Mouse (Mus musculus) retina, embryonic 14.5 days (tissue): ENCODE data around the gene Wnt16.

Experiments used
- DNase-seq: peaks from one replicate; pipeline ENCODE4 v3.0.0-alpha.2; 2015; ENCODE audit warnings: low spot score

Wnt16 gene

DNA sequence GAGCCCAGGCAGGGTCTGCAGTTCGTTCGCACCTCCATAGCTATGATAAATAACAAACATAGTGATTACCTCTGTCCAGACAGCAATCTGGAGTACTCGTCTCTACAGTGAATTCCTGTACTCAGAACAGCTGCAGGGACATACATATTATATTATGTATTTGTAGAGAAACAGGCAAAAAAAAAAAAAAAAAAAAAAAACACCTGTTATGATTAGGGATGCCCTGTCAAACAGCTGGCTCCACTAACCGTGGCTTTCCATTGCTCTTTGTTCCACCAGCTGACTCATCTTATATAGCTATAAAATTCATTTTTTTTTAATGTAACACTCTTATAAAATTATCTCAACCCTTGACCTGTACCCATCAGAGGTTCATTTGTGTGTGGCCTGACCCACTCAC, 38.3 kb downstream of the Wnt16 start:
- no peak for DNase-seq

GRCm38 (mm10) chr6:22327091-22327490, 39.1 kb downstream of the Wnt16 start:
- peak; percentile 39 for DNase-seq

DNA sequence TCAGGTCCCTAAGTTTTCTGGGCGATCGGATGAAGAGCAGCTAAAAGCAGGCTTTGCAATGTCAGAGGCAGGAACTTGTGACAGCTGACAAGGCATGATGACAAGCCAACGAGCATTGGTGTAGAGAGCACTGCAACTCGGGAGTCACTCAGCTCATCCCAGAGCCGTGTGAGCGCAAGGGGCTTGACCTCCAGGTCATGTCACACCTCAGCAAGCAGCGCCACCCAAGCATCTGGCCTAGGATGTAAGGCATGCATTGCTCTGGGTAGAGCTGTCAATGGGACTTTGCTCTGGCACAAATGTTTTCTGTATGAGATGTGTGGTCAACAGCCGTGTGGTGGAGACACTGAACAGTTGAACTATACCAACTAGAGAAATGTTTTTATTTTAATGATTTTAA, 39.9 kb downstream of the Wnt16 start:
- no peak for DNase-seq

DNA sequence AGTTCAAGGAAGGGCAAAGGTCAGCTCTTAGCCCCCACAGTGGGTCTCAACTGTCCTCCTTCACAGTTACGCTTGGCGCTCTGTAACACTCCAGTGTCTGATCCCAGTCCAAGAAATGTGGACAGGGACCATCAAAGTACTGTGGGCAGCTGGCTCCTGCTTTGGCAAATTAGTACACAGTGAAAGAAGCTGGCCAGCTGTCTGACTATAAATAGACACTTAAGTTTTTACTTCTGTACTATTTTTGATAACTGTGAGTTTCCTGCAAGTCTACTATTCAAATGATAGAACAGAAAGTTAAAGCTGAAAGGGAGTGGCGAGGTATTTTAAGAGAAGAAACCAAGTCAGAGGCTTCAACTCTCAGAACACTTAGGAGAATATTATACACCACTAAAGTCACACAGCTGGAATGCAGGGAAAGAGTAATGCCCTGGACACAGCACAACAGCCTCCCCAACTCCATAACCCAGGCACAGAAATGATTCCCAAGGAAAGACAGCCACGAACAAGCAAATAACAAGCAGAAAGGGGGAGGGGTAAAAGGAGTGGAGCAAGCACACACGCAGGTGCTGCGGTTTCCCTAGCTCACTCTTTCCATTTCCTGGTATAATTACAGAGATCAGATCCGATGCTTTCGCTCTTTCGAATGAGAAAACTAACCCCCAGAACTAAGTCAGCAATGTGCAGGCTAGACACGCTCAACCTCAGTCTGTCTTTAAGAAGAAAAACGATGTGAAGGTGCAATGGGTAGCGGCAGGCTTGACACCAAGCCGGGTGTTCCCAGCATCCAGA, 42.3 kb downstream of the Wnt16 start:
- no peak for DNase-seq

- no peak for DNase-seq
These were observed 44.5 kb downstream of the Wnt16 start for GRCm38 (mm10) chr6:22332548-22332947.

DNA sequence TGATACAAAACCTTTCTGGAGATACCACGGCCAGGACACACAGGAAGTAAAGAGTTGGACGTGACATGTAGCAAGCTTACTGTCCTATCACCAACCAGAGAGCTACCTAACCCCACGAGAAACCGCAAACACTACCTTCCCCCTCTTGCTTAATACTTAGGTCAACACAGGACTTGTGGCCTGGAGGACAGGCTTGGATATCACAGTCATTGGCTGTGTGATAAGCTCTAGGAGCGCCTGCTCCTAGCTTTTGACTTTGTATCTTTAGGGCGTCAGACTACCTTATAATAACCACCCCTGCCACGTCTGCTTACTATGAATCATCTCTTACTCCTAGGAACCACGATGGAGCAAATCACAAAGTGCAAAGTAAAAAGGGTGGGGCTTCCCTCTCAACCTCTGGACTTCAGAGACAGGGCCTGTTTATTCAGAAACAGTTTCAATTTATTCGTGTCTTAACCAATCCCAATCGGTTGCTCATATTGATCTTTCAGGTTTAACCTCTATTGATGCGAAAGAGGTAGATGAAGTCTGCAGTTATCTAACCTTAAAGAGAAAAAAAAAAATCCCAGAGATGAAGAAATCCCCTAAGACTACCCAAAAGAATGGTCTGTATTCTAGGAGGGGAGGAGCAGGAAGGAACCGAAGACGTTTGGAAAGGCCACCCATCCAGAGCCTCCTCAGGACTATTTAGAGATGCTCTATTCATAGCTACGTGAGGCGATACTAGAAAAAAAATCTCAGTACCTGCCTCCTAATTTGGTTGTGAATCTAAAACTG, 51.9 kb downstream of the Wnt16 start:
- no peak for DNase-seq

- DNase-seq: no peak
These were observed 52.8 kb downstream of the Wnt16 start for GRCm38 (mm10) chr6:22340779-22341178.

- no peak for DNase-seq
These were observed 55.3 kb downstream of the Wnt16 start for GRCm38 (mm10) chr6:22343292-22343691.

- DNase-seq: no peak
These were observed 55.7 kb downstream of the Wnt16 start for GRCm38 (mm10) chr6:22343706-22344105.

DNA sequence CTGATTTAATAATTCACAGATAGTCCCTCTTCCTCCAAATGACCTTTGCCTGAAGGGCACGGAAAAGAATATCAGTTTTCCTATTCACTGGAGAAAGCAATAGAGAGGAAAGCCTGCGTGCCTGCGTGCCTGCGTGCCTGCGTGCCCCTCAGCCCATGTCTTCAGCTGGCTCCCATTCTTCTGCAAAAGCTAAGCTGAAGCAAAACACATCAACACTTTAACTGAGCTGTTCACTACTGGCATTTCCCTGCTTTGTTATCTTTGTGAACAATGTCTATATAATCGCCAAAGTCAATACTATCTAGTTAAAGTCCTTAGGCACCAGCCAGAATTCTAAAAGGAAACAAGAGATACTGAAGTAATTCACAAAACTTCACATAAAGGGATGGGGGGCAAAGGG, 56.4 kb downstream of the Wnt16 start:
- no peak for DNase-seq

- no peak for DNase-seq
These were observed 59.3 kb downstream of the Wnt16 start for GRCm38 (mm10) chr6:22347132-22347902.
